Mouse (Mus musculus) olfactory bulb, adult 2 months (tissue): ENCODE measurements around the gene Cdr2l. TPM values are rescaled to one million over a fixed set of nuclear protein-coding genes. Genes with fewer than 3 reads are reported as not detected.

Experiments
- H3K27ac ChIP-seq: fragments of 200-500 bp; 2 replicates; pipeline ENCODE4 v1.5.1; 2012; ENCODE audit warnings: low read depth, low read length; ENCODE audit not compliant: insufficient read depth
- H3K4me1 ChIP-seq: fragments of 200-500 bp; 2 replicates; pipeline ENCODE4 v1.6.1; 2012; ENCODE audit warnings: low read length; ENCODE audit not compliant: control insufficient read depth, insufficient read depth
- H3K4me3 ChIP-seq: fragments of 200-500 bp; 2 replicates; pipeline ENCODE4 v1.5.1; 2012; ENCODE audit warnings: mild to moderate bottlenecking, low read depth, low read length, moderate library complexity; ENCODE audit not compliant: insufficient read depth
- CTCF ChIP-seq: fragments of 200-500 bp; IDR thresholded peaks from 2 replicates; pipeline ENCODE4 v1.5.1; 2012; ENCODE audit warnings: low read depth, mild to moderate bottlenecking, low read length, moderate library complexity; ENCODE audit not compliant: insufficient read depth
- POLR2A ChIP-seq: fragments of 200-500 bp; IDR thresholded peaks from 2 replicates; pipeline ENCODE4 v1.6.1; 2012; ENCODE audit warnings: mild to moderate bottlenecking, low read depth, low read length, moderate library complexity; ENCODE audit not compliant: insufficient read depth
- WGBS: fragments of 180-500 bp; shearing (Covaris S2); methylation state at CpG from one replicate; pipeline ENCODE4 v1.1.7; 2018; 5-methylcytosine and 5-hydroxymethylcytosine counted together
- polyA plus RNA-seq: library from polyadenylated mRNA; stranded (reverse); fragments of >200 nt; gene quantifications from 2 replicates; pipeline ENCODE4 v1.2.4, GENCODE M21; 2012; ENCODE audit warnings: low replicate concordance; ENCODE audit not compliant: missing spikeins, insufficient read depth, insufficient read length

Gene Cdr2l
- polyA plus RNA-seq, 1 experiment: not detected

DNA sequence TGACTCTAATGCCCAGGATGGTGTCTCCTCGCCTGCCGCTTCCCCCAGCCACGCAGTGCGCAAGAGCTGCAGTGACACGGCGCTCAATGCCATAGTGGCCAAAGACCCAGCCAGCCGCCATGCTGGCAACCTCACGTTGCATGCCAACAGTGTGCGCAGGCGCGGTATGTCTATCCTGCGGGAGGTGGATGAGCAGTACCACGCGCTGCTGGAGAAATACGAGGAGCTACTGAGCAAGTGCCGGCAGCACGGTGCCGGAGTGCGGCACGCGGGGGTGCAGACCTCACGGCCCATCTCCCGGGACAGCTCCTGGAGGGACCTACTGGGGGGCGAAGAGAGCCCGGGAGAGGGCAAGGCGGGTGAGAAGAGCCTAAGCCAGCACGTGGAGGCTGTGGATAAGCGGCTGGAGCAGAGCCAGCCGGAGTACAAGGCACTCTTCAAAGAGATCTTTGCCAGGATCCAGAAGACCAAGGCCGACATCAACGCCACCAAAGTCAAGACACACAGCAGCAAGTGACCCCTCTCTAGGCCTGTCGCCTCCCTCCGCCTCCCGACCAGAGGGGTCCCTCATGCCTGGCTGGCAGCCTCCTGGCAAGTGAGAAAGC lies 12.1 kb downstream of the Cdr2l start:
- Histone ChIP-seq H3K4me3 (no peak overlapping the region), H3K27ac (no peak overlapping the region)
- 78% methylated on average over 34 of the region's 34 CpGs for WGBS

GRCm38 (mm10) chr11:115398085-115398484 lies 16.4 kb downstream of the Cdr2l start:
- 77% methylated on average over 7 of the region's 7 CpGs for WGBS
- TF ChIP-seq CTCF: no peak
- no peak for TF ChIP-seq POLR2A
- Histone ChIP-seq H3K4me1 (peaks cover 13% of the 10 kb centered on the region), H3K4me3 (no peak overlapping the region), H3K27ac (no peak overlapping the region)

More for the DNA sequence above, 12.1 kb downstream of the Cdr2l start:
- peaks cover 7% of the 10 kb centered on the region; the same call in 1 of the 2 replicates for H3K4me1 ChIP-seq
- no peak for TF ChIP-seq CTCF
- TF ChIP-seq POLR2A: no peak

GRCm38 (mm10) chr11:115400126-115400525 lies 18.4 kb downstream of the Cdr2l start:
- H3K4me3 ChIP-seq: no peak overlapping the region
- H3K27ac ChIP-seq: peak overlapping the region; percentile 34
- TF ChIP-seq POLR2A (no peak), CTCF (no peak)
- WGBS: 49% methylated on average over 3 of the region's 3 CpGs
- H3K4me1 ChIP-seq: peaks cover 9% of the 10 kb centered on the region

GRCm38 (mm10) chr11:115400630-115401391 lies 19.1 kb downstream of the Cdr2l start:
- Histone ChIP-seq H3K4me1 (peaks cover 13% of the 10 kb centered on the region), H3K4me3 (no peak overlapping the region), H3K27ac (peak overlapping the region; percentile 24)
- no peak for TF ChIP-seq CTCF
- TF ChIP-seq POLR2A: no peak
- 39% methylated on average over 11 of the region's 11 CpGs for WGBS

GRCm38 (mm10) chr11:115403338-115404124 lies 21.8 kb downstream of the Cdr2l start, which contains the start of gene Mrpl58:
Gene Mrpl58 (plus strand): TSS chr11:115403752.
- H3K27ac ChIP-seq: peak within 1 kb of the TSS; percentile 87
- peaks cover 16% of the 10 kb centered on the region for H3K4me1 ChIP-seq
- H3K4me3 ChIP-seq: peak within 1 kb of the TSS; percentile 89
- WGBS: 3% methylated on average over 50 of the region's 50 CpGs
- peak; percentile 78; the same call in 1 of the 2 replicates for TF ChIP-seq POLR2A
- TF ChIP-seq CTCF: no peak

- TF ChIP-seq CTCF (no peak), POLR2A (no peak)
- Histone ChIP-seq H3K4me3 (no peak overlapping the region), H3K4me1 (peaks cover 11% of the 10 kb centered on the region), H3K27ac (no peak overlapping the region)
- WGBS: 94% methylated on average over 6 of the region's 6 CpGs
These were observed 24.0 kb downstream of the Cdr2l start for GRCm38 (mm10) chr11:115405723-115406122.

GRCm38 (mm10) chr11:115406858-115407401 lies 25.2 kb downstream of the Cdr2l start:
- no peak for TF ChIP-seq POLR2A
- no peak for TF ChIP-seq CTCF
- 83% methylated on average over 17 of the region's 17 CpGs for WGBS
- Histone ChIP-seq H3K4me3 (no peak overlapping the region), H3K27ac (no peak overlapping the region), H3K4me1 (0 out of 2 replicates have a peak, but pooled peaks cover 7% of the 10 kb centered on the region)

- 74% methylated on average over 6 of the region's 6 CpGs for WGBS
- H3K27ac ChIP-seq: no peak overlapping the region; the same call in 1 of the 2 replicates
- no peak overlapping the region for H3K4me3 ChIP-seq
- TF ChIP-seq CTCF: no peak
- no peak for TF ChIP-seq POLR2A
- 0 out of 2 replicates have a peak, but pooled peaks cover 9% of the 10 kb centered on the region for H3K4me1 ChIP-seq
These were observed 26.7 kb downstream of the Cdr2l start for GRCm38 (mm10) chr11:115408266-115408920.
